Mouse (Mus musculus) kidney, adult 11 months (tissue): ENCODE data around the gene Rap2a.
A peak's percentile ranks its signal among the peaks of the same experiment; 100 is the strongest.

Experiments
- DNase-seq: peaks from one replicate; pipeline ENCODE4 v3.0.0; 2022

Gene Rap2a

DNA sequence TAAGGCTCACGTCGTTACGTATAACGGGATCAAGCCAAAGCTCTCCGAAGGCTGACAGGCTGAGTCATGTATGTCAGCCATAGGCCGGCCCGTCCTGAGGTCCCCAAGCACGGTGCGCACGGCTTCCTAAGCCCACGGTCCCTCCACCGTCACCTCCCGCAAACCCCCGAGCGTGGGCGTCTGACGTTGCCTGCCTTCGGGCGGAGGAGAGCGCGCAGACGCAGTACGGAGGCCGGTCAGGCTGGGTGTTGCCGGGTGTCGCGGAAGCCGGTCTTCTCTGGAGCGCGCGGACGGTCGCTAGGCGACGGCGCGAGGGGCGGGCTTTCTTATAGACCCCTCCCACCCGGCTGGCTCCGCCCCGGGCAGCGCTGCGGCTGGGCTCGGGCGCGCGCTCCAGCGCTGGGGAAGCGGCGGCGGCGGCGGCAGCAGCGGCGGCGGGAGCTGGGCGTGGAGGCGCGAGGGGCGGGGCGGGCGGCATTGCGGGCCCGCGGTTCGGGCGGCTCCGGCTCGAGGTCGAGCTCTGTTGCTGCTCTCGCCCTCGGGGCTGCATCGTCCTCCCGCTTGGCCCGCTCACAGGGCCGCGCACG lies at the start of gene Rap2a:
TSS of gene Rap2a (plus strand) at position 463 of the 587 bp plus-strand sequence.
- DNase-seq, result peak; percentile 96

GRCm38 (mm10) chr14:120428497-120428896 lies 49.7 kb upstream of the Rap2a start:
- no peak for DNase-seq

GRCm38 (mm10) chr14:120432773-120433172 lies 45.5 kb upstream of the Rap2a start:
- no peak for DNase-seq

- no peak for DNase-seq
Measured at GRCm38 (mm10) chr14:120433931-120434398, 44.3 kb upstream of the Rap2a start.

GRCm38 (mm10) chr14:120434831-120435230 lies 43.4 kb upstream of the Rap2a start:
- DNase-seq, result no peak

- DNase-seq, result no peak
Measured at GRCm38 (mm10) chr14:120440716-120441115, 37.5 kb upstream of the Rap2a start.

DNA sequence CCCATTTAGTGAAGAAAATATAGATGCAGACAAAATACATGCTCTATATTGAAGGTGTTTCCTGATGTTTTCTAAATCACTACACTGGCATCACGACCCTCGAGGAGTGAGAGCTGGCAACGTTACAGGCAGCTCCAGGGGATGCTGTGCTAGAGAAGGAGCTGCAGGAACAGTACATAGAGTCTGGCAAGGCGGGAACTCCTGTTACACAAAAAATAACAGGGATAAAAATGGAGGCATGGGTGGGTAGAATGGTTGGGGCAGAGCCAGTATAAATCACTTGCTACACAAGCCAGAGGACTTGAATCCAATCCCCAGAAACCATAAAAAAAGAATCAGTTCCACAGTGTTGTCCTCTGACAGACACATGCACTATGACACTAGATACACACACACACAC lies 37.0 kb upstream of the Rap2a start:
- DNase-seq, result no peak

GRCm38 (mm10) chr14:120441836-120442235 lies 36.4 kb upstream of the Rap2a start:
- DNase-seq, result no peak

- no peak for DNase-seq
Measured at GRCm38 (mm10) chr14:120454221-120454620, 24.0 kb upstream of the Rap2a start.

GRCm38 (mm10) chr14:120463938-120464727 lies 14.1 kb upstream of the Rap2a start:
- no peak for DNase-seq

GRCm38 (mm10) chr14:120466816-120467215 lies 11.4 kb upstream of the Rap2a start:
- DNase-seq, result no peak

DNA sequence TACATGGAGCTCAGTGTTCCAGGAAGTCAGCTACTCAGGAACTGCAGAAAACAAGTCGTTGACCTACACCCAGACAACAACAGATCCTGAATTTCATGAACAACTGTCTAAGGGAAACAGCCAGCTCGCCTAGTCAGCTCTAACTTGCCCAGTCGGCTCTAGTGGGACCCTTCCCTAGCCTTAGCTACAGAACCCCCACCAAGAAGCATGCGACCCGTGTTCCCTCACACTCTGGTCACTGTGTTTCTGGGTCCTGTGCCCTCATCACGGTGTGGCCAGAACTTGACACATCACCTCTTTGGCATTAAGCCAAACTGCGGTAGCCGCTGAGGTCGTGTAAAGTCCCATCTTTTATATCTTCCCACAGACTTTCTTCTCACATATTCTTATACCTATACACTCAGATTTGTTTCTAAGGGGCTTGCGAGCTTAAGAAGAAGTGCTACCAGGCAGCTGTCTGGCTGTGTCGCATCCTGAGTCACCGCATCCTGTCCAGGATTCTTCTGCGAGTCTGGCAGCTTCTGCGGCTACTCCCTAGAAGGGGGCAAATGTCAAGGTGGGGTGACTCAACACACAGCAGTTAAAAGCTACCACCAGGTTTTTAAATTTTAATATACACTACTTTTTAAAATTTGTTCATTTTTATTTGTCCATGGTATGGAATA lies 9.0 kb upstream of the Rap2a start:
- DNase-seq, result no peak

- no peak for DNase-seq
Measured at GRCm38 (mm10) chr14:120476186-120476697, 2.0 kb upstream of the Rap2a start.

GRCm38 (mm10) chr14:120477288-120477981 lies 809 bp upstream of the Rap2a start:
- DNase-seq, result peak; percentile 98

DNA sequence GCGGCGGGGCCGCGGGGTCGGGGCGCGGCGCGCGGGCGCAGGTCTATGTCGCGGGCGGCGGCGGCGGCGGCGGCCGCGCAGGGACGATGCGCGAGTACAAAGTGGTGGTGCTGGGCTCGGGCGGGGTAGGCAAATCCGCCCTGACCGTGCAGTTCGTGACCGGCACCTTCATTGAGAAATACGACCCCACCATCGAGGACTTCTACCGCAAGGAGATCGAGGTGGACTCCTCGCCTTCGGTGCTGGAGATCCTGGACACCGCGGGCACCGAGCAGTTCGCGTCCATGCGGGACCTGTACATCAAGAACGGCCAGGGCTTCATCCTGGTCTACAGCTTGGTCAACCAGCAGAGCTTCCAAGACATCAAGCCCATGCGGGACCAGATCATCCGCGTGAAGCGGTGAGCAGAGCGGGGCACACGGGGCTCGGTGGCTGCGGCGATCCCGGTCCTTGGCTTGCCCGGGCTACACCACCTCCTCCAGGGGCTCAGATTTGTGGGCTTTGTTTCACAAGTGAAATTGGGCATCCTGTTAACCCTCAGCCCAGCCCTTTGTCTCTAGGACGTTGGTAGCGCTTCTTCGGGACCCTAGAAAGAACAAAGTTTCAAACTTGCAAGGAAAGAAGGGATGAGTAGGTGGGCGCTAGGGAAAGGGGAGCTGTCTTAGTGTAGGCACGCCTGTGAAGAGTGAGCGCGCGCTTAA lies 547 bp downstream of the Rap2a start:
- peak; percentile 49 for DNase-seq

GRCm38 (mm10) chr14:120480341-120480900 lies 2.2 kb downstream of the Rap2a start:
- no peak for DNase-seq

GRCm38 (mm10) chr14:120480927-120481326 lies 2.7 kb downstream of the Rap2a start:
- no peak for DNase-seq

DNA sequence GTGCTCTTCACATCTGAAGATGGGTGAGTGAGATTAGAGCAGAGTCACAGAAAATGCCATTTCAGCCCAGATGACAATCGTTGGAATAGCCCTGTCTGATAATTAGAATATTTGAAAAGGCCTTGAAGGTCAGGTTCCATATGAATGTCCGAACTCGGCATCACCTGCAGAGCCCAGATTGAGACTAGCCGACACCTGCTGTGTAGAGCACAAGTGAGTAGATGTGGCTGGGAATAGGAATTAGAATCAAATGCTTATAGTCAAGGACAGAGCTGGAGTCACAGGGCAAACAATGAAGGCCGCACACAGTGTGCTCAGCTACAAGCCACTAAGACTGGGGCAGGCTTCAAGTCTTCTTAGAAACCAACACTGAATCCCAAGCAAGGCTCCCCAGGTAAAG lies 6.3 kb downstream of the Rap2a start:
- no peak for DNase-seq

DNA sequence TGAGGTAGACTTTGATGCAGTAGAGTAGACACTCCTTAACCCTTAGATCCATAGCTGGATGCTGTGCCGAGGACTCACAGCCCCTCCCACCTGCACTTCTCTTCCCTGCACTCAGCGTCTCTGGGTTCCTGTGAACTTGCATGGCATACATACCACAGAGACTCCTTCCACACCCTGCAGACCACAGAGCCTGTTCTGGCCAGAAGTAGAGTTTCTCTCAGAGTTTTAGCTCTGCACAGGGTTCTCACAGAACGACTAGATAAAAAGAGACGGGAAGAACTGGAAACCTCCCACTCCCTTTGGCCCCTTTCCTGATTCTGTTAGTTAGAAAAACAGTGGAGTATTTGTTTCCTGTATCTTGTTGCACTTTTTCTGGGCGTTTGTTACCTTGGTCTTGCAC lies 18.0 kb downstream of the Rap2a start:
- no peak for DNase-seq

GRCm38 (mm10) chr14:120496827-120497226 lies 18.6 kb downstream of the Rap2a start:
- no peak for DNase-seq

DNA sequence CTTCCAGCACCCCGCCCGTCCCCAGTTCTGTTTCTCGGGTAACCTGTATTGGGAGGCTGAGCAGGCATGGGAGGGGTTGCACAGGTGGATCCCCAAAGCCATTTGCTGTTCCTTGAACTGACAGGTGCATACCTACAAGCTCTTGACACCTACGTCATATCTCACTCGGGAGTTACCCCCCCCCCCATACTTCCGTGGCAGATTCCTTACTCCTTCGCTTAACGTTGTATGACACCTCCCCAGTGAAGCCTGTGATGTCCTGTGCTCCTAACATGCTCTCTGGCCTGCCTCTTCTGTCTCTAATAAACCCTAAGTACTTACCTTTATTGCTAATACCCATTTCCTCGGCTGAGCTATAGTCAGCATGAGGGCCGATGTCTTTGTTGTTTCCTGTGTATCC lies 20.9 kb downstream of the Rap2a start:
- no peak for DNase-seq

DNA sequence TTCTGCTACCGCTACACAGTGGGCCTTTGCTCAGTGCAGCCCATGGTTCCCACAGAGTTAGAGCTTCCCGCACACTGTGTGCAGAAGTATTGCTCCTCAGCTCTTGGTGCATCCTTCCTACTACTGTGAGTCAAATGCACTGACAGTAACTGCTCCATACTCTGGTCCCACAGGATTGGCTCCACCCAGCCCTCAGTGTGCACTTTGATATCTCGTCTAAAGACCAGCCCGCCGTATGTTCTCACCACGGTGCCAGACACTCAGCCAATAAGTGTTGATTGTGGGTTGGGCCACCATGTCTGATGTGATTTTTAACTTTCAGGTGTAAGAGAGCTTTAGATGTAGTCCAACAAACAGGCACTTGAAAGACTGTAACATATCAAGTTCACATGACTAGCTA lies 21.4 kb downstream of the Rap2a start:
- DNase-seq, result no peak
